Mouse (Mus musculus): ENCODE data around the gene Smim5. TPM values are rescaled to one million over a fixed set of nuclear protein-coding genes. Genes with fewer than 3 reads are reported as not detected.

The Smim5 gene
- polyA plus RNA-seq, 1 experiment from 2014 or later: 23.0 TPM

- ATAC-seq (ENCODE audit: insufficient number of reproducible peaks, low FRiP score, low TSS enrichment, low read depth): no peak
- Histone ChIP-seq H3K9me3 (replicated peaks) (no peaks in the 10 kb centered on the region), H3K27ac (replicated peaks) (no peak overlapping the region), H3K27me3 (no peaks in the 10 kb centered on the region), H3K4me1 (no peaks in the 10 kb centered on the region), H3K4me2 (replicated peaks) (no peak overlapping the region), H3K36me3 (no peaks in the 10 kb centered on the region), H3K4me3 (replicated peaks) (no peak overlapping the region), H3K9ac (no peak overlapping the region)
- WGBS: 61% methylated on average over 6 of the region's 6 CpGs
These were observed 22.5 kb upstream of the Smim5 start for GRCm38 (mm10) chr11:115877174-115877755.

GRCm38 (mm10) chr11:115878071-115878470, 21.7 kb upstream of the Smim5 start:
- H3K4me1 ChIP-seq: no peaks in the 10 kb centered on the region
- 81% methylated on average over 8 of the region's 8 CpGs for WGBS
- ATAC-seq (ENCODE audit: insufficient number of reproducible peaks, low FRiP score, low TSS enrichment, low read depth): no peak
- no peaks in the 10 kb centered on the region for H3K9me3 ChIP-seq (replicated peaks)
- H3K4me2 ChIP-seq (replicated peaks): no peak overlapping the region
- no peak overlapping the region for H3K9ac ChIP-seq
- no peak overlapping the region for H3K4me3 ChIP-seq (replicated peaks)
- no peak overlapping the region for H3K27ac ChIP-seq (replicated peaks)
- no peaks in the 10 kb centered on the region for H3K36me3 ChIP-seq
- peaks cover 5% of the 10 kb centered on the region for H3K27me3 ChIP-seq

- no peak overlapping the region for H3K9ac ChIP-seq
- H3K9me3 ChIP-seq (replicated peaks): no peaks in the 10 kb centered on the region
- H3K4me1 ChIP-seq: no peaks in the 10 kb centered on the region
- H3K27me3 ChIP-seq: peaks cover 17% of the 10 kb centered on the region
- no peak overlapping the region for H3K4me2 ChIP-seq (replicated peaks)
- no peaks in the 10 kb centered on the region for H3K36me3 ChIP-seq
- H3K4me3 ChIP-seq (replicated peaks): no peak overlapping the region
- H3K27ac ChIP-seq (replicated peaks): no peak overlapping the region
- ATAC-seq (ENCODE audit: insufficient number of reproducible peaks, low FRiP score, low TSS enrichment, low read depth): no peak
- 19% methylated on average over 5 of the region's 5 CpGs for WGBS
These were observed 18.8 kb upstream of the Smim5 start for GRCm38 (mm10) chr11:115881002-115881401.

GRCm38 (mm10) chr11:115883251-115883650, 16.5 kb upstream of the Smim5 start:
- Histone ChIP-seq H3K27me3 (peaks cover 17% of the 10 kb centered on the region), H3K27ac (replicated peaks) (no peak overlapping the region), H3K9ac (no peak overlapping the region), H3K4me3 (replicated peaks) (no peak overlapping the region), H3K9me3 (replicated peaks) (no peaks in the 10 kb centered on the region), H3K4me2 (replicated peaks) (0 out of 2 replicates have a peak overlapping the region, but pooled peaks have one; percentile 1), H3K4me1 (no peaks in the 10 kb centered on the region), H3K36me3 (no peaks in the 10 kb centered on the region)
- WGBS: 30% methylated on average over 16 of the region's 17 CpGs
- ATAC-seq (ENCODE audit: insufficient number of reproducible peaks, low FRiP score, low TSS enrichment, low read depth): no peak

- Histone ChIP-seq H3K36me3 (no peaks in the 10 kb centered on the region), H3K4me2 (replicated peaks) (no peak overlapping the region), H3K9ac (no peak overlapping the region), H3K9me3 (replicated peaks) (no peaks in the 10 kb centered on the region), H3K4me3 (replicated peaks) (no peak overlapping the region), H3K27me3 (peaks cover 17% of the 10 kb centered on the region), H3K4me1 (peaks cover 5% of the 10 kb centered on the region; the same call in 1 of the 2 replicates), H3K27ac (replicated peaks) (no peak overlapping the region)
- 86% methylated on average over 3 of the region's 3 CpGs for WGBS
- ATAC-seq (ENCODE audit: insufficient number of reproducible peaks, low FRiP score, low TSS enrichment, low read depth): no peak
These were observed 15.4 kb upstream of the Smim5 start for GRCm38 (mm10) chr11:115884361-115884760.

GRCm38 (mm10) chr11:115885281-115885680, 14.5 kb upstream of the Smim5 start:
- Histone ChIP-seq H3K4me2 (replicated peaks) (no peak overlapping the region), H3K4me3 (replicated peaks) (no peak overlapping the region), H3K36me3 (no peaks in the 10 kb centered on the region), H3K9ac (no peak overlapping the region), H3K27ac (replicated peaks) (no peak overlapping the region), H3K9me3 (replicated peaks) (no peaks in the 10 kb centered on the region), H3K27me3 (peaks cover 17% of the 10 kb centered on the region), H3K4me1 (peaks cover 5% of the 10 kb centered on the region; the same call in 1 of the 2 replicates)
- WGBS: 76% methylated on average over 11 of the region's 11 CpGs
- no peak; the same call in 1 of the 2 replicates for ATAC-seq (ENCODE audit: insufficient number of reproducible peaks, low FRiP score, low TSS enrichment, low read depth)

GRCm38 (mm10) chr11:115886446-115886845, 13.3 kb upstream of the Smim5 start:
- H3K4me2 ChIP-seq (replicated peaks): no peak overlapping the region
- ATAC-seq (ENCODE audit: insufficient number of reproducible peaks, low FRiP score, low TSS enrichment, low read depth): no peak

GRCm38 (mm10) chr11:115888020-115888419, 11.7 kb upstream of the Smim5 start:
- Histone ChIP-seq H3K9ac (no peak overlapping the region), H3K36me3 (peaks cover 3% of the 10 kb centered on the region; the same call in 1 of the 2 replicates), H3K4me1 (peaks cover 5% of the 10 kb centered on the region; the same call in 1 of the 2 replicates), H3K27me3 (peaks cover 12% of the 10 kb centered on the region; the same call in 1 of the 2 replicates), H3K4me2 (replicated peaks) (no peak overlapping the region), H3K9me3 (replicated peaks) (no peaks in the 10 kb centered on the region), H3K4me3 (replicated peaks) (no peak overlapping the region), H3K27ac (replicated peaks) (no peak overlapping the region)
- ATAC-seq (ENCODE audit: insufficient number of reproducible peaks, low FRiP score, low TSS enrichment, low read depth): no peak
- WGBS: 90% methylated on average over 5 of the region's 5 CpGs

More at GRCm38 (mm10) chr11:115886446-115886845, 13.3 kb upstream of the Smim5 start:
- Histone ChIP-seq H3K4me1 (peaks cover 5% of the 10 kb centered on the region; the same call in 1 of the 2 replicates), H3K36me3 (no peaks in the 10 kb centered on the region), H3K27me3 (peaks cover 17% of the 10 kb centered on the region), H3K27ac (replicated peaks) (no peak overlapping the region), H3K9ac (no peak overlapping the region), H3K4me3 (replicated peaks) (no peak overlapping the region), H3K9me3 (replicated peaks) (no peaks in the 10 kb centered on the region)
- WGBS: 86% methylated on average over 11 of the region's 11 CpGs

GRCm38 (mm10) chr11:115889159-115889558, 10.6 kb upstream of the Smim5 start:
- Histone ChIP-seq H3K4me2 (replicated peaks) (no peak overlapping the region), H3K4me1 (peaks cover 5% of the 10 kb centered on the region; the same call in 1 of the 2 replicates), H3K4me3 (replicated peaks) (no peak overlapping the region), H3K9ac (no peak overlapping the region), H3K9me3 (replicated peaks) (no peaks in the 10 kb centered on the region), H3K27ac (replicated peaks) (no peak overlapping the region), H3K27me3 (0 out of 2 replicates have a peak, but pooled peaks cover 2% of the 10 kb centered on the region), H3K36me3 (peaks cover 14% of the 10 kb centered on the region)
- no peak for ATAC-seq (ENCODE audit: insufficient number of reproducible peaks, low FRiP score, low TSS enrichment, low read depth)
- WGBS: 77% methylated on average over 6 of the region's 6 CpGs

- Histone ChIP-seq H3K9me3 (replicated peaks) (no peaks in the 10 kb centered on the region), H3K4me1 (peaks cover 5% of the 10 kb centered on the region; the same call in 1 of the 2 replicates), H3K4me2 (replicated peaks) (no peak overlapping the region), H3K27me3 (no peaks in the 10 kb centered on the region), H3K9ac (no peak overlapping the region), H3K36me3 (peaks cover 36% of the 10 kb centered on the region), H3K4me3 (replicated peaks) (no peak overlapping the region), H3K27ac (replicated peaks) (no peak overlapping the region)
- ATAC-seq (ENCODE audit: insufficient number of reproducible peaks, low FRiP score, low TSS enrichment, low read depth): no peak
- 63% methylated on average over 6 of the region's 6 CpGs for WGBS
These were observed 7.6 kb upstream of the Smim5 start for GRCm38 (mm10) chr11:115892213-115892612.

- Histone ChIP-seq H3K36me3 (peaks cover 36% of the 10 kb centered on the region), H3K4me2 (replicated peaks) (no peak overlapping the region), H3K4me3 (replicated peaks) (no peak overlapping the region), H3K4me1 (peaks cover 5% of the 10 kb centered on the region; the same call in 1 of the 2 replicates), H3K27me3 (no peaks in the 10 kb centered on the region), H3K9me3 (replicated peaks) (no peaks in the 10 kb centered on the region), H3K27ac (replicated peaks) (no peak overlapping the region), H3K9ac (no peak overlapping the region)
- no peak for ATAC-seq (ENCODE audit: insufficient number of reproducible peaks, low FRiP score, low TSS enrichment, low read depth)
- 86% methylated on average over 9 of the region's 9 CpGs for WGBS
These were observed 6.7 kb upstream of the Smim5 start for GRCm38 (mm10) chr11:115893071-115893470.
